Mouse (Mus musculus): ENCODE data around the gene Gimap8. TPM values are rescaled to one million over a fixed set of nuclear protein-coding genes. Genes with fewer than 3 reads are reported as not detected.
A peak's percentile ranks its signal among the peaks of the same experiment; 100 is the strongest.

The Gimap8 gene
- polyA plus RNA-seq, 1 experiment = 22.2 TPM

DNA sequence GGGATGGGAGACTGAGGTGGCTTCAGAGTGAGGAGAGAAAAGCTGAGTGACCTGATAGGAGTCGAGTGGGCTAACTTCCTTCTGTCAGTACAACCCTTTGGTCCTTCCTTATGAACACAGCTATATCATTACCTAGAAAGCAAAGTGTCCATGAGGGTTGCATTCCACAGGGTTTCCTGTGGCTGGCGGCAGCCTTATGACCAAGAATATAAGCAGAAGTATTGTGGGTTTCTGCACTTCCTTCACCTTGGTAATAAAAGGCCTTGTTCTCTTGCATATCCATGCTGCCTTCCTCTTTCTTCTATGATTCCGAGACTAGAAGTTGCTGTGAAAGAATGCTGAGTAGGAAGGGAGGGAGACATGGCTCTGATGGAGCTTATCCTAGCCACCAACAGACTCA, 51.9 kb downstream of the Gimap8 start:
- H3K27ac ChIP-seq (ENCODE audit: insufficient read depth, low read length) = peak overlapping the region; percentile 92
- no peak for TF ChIP-seq POLR2A (IDR thresholded peaks at IDR 0.05; ENCODE audit: low read depth, low read length)
- no peak for TF ChIP-seq CTCF (IDR thresholded peaks at IDR 0.05; ENCODE audit: extremely low read depth, insufficient read depth, insufficient read length, insufficient replicate concordance)
- H3K4me1 ChIP-seq (ENCODE audit: control insufficient read depth, insufficient read depth, insufficient read length) = peaks cover 52% of the 10 kb centered on the region; the same call in 1 of the 2 replicates
- H3K36me3 ChIP-seq (ENCODE audit: control insufficient read depth, insufficient read depth, low read length) = peaks cover 20% of the 10 kb centered on the region
- no peaks in the 10 kb centered on the region for H3K27me3 ChIP-seq (ENCODE audit: control insufficient read depth, insufficient read depth, low read length)
- no peak overlapping the region for H3K4me3 ChIP-seq (ENCODE audit: extremely low read depth, insufficient read depth, insufficient read length)
- peak in 1 of 2 experiments; percentile 12 for DNase-seq (ENCODE audit: low read depth in 1 of 2, low spot score in 2 of 2)
- WGBS = 11% methylated on average over 3 of the region's 3 CpGs

DNA sequence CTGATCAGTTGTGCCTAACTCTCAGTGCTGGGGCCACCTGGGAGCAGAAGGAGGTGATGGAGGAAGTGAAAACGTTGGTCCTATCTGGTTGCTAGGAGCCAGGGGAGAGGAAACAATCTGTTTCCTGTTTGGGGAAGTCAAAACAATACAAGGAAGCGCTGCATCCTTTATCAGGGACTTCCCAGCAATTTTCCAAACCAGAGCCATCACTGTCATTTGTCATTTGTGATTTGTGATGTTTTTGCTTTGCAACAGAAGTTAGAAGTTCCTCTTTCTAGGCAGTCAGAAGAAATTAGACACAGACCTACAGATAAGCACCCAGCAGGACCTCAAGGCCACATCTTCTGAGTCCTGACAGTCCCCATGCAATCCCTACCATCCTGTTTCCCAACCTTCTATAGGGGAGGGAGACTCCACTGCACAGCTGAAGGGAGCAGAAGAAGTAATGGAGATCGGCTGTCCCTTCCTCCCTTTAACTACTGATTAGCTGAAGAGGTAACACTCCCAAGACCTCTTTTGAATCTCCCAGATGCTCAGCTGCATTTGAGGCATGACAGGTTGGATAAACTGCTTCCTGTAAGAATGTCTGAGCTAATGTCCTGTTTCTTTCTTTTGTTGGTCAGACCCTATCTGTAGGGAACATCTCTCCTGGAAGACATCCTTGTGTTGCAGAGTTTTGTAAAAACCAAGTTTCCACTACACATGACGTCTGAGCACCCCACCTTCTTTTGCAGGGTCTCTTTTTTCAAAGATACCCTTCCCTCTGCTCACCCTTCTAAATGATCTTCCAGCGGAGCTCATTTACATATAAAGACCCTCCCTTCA, 53.4 kb downstream of the Gimap8 start:
- peaks cover 35% of the 10 kb centered on the region for H3K36me3 ChIP-seq (ENCODE audit: control insufficient read depth, insufficient read depth, low read length)
- H3K27ac ChIP-seq (ENCODE audit: insufficient read depth, low read length) = peak overlapping the region; percentile 84
- H3K27me3 ChIP-seq (ENCODE audit: control insufficient read depth, insufficient read depth, low read length) = no peaks in the 10 kb centered on the region
- DNase-seq (ENCODE audit: low read depth in 1 of 2, low spot score in 2 of 2) = peak; percentile 63 to 77
- peaks cover 57% of the 10 kb centered on the region; the same call in 1 of the 2 replicates for H3K4me1 ChIP-seq (ENCODE audit: control insufficient read depth, insufficient read depth, insufficient read length)
- TF ChIP-seq CTCF (IDR thresholded peaks at IDR 0.05; ENCODE audit: extremely low read depth, insufficient read depth, insufficient read length, insufficient replicate concordance) = no peak
- TF ChIP-seq POLR2A (IDR thresholded peaks at IDR 0.05; ENCODE audit: low read depth, low read length) = peak; percentile 23
- no peak overlapping the region for H3K4me3 ChIP-seq (ENCODE audit: extremely low read depth, insufficient read depth, insufficient read length)
- 16% methylated on average over 5 of the region's 5 CpGs for WGBS

DNA sequence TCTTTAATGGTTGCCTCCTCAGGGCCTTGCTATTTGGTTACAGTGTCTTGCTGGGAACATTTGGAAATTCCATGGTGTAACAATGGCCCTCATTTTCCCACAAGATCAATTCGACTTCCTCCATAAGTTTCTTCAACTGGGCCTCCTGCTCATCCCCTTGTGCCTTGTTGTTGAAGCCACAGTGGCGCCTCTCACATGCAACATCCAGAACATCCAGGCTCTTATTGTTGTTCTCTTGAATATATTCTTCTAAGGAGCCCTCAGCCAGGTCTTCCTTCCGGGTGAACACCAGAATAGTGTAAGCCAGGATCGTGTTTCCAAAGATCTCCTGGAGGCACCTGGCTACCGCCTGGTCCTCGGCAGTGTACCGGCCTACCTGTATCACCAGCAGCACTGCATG, 55.1 kb downstream of the Gimap8 start:
- Histone ChIP-seq H3K27me3 (ENCODE audit: control insufficient read depth, insufficient read depth, low read length) (no peaks in the 10 kb centered on the region), H3K36me3 (ENCODE audit: control insufficient read depth, insufficient read depth, low read length) (peaks cover 37% of the 10 kb centered on the region), H3K4me3 (ENCODE audit: extremely low read depth, insufficient read depth, insufficient read length) (no peak overlapping the region), H3K4me1 (ENCODE audit: control insufficient read depth, insufficient read depth, insufficient read length) (peaks cover 55% of the 10 kb centered on the region; the same call in 1 of the 2 replicates), H3K27ac (ENCODE audit: insufficient read depth, low read length) (peak overlapping the region; percentile 87)
- TF ChIP-seq POLR2A (IDR thresholded peaks at IDR 0.05; ENCODE audit: low read depth, low read length) (no peak), CTCF (IDR thresholded peaks at IDR 0.05; ENCODE audit: extremely low read depth, insufficient read depth, insufficient read length, insufficient replicate concordance) (no peak)
- WGBS = 83% methylated on average over 7 of the region's 7 CpGs
- peak in 1 of 2 experiments; percentile 2 for DNase-seq (ENCODE audit: low read depth in 1 of 2, low spot score in 2 of 2)

- WGBS = 82% methylated on average over 5 of the region's 5 CpGs
- no peak for TF ChIP-seq CTCF (IDR thresholded peaks at IDR 0.05; ENCODE audit: extremely low read depth, insufficient read depth, insufficient read length, insufficient replicate concordance)
- TF ChIP-seq POLR2A (IDR thresholded peaks at IDR 0.05; ENCODE audit: low read depth, low read length) = no peak
- H3K4me1 ChIP-seq (ENCODE audit: control insufficient read depth, insufficient read depth, insufficient read length) = peaks cover 53% of the 10 kb centered on the region; the same call in 1 of the 2 replicates
- no peak overlapping the region for H3K4me3 ChIP-seq (ENCODE audit: extremely low read depth, insufficient read depth, insufficient read length)
- no peak for DNase-seq (ENCODE audit: low read depth in 1 of 2, low spot score in 2 of 2)
- H3K36me3 ChIP-seq (ENCODE audit: control insufficient read depth, insufficient read depth, low read length) = peaks cover 37% of the 10 kb centered on the region
- H3K27me3 ChIP-seq (ENCODE audit: control insufficient read depth, insufficient read depth, low read length) = no peaks in the 10 kb centered on the region
- H3K27ac ChIP-seq (ENCODE audit: insufficient read depth, low read length) = peak overlapping the region; percentile 87
Observed at GRCm38 (mm10) chr6:48702601-48703000, 55.6 kb downstream of the Gimap8 start.

GRCm38 (mm10) chr6:48704146-48704545, 57.1 kb downstream of the Gimap8 start:
- TF ChIP-seq CTCF (IDR thresholded peaks at IDR 0.05; ENCODE audit: extremely low read depth, insufficient read depth, insufficient read length, insufficient replicate concordance) = no peak
- no peak for TF ChIP-seq POLR2A (IDR thresholded peaks at IDR 0.05; ENCODE audit: low read depth, low read length)
- Histone ChIP-seq H3K27ac (ENCODE audit: insufficient read depth, low read length) (peak overlapping the region; percentile 97), H3K4me1 (ENCODE audit: control insufficient read depth, insufficient read depth, insufficient read length) (peaks cover 43% of the 10 kb centered on the region; the same call in 1 of the 2 replicates), H3K27me3 (ENCODE audit: control insufficient read depth, insufficient read depth, low read length) (no peaks in the 10 kb centered on the region), H3K36me3 (ENCODE audit: control insufficient read depth, insufficient read depth, low read length) (peaks cover 37% of the 10 kb centered on the region), H3K4me3 (ENCODE audit: extremely low read depth, insufficient read depth, insufficient read length) (no peak overlapping the region)
- no peak for DNase-seq (ENCODE audit: low read depth in 1 of 2, low spot score in 2 of 2)

DNA sequence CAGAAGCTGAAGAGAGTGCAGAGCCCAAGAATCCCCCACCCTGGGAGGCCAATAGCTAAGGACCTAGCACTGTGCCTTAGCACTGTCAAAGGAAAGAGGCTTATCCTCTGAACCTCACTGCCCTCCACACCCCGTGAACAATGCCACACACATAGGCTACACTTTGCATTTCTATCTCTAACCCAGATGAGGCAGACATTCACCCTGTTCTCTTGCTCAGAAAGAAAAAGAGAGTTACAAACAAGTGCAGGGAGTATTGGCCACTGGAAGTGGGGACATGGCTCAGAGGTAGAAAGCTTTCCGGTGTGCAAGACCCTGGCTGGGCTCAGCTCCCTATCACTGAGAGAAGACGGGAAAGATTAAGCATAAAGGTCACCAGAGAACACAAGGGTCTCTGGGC, 59.1 kb downstream of the Gimap8 start:
- Histone ChIP-seq H3K4me1 (ENCODE audit: control insufficient read depth, insufficient read depth, insufficient read length) (peaks cover 39% of the 10 kb centered on the region; the same call in 1 of the 2 replicates), H3K36me3 (ENCODE audit: control insufficient read depth, insufficient read depth, low read length) (peaks cover 37% of the 10 kb centered on the region), H3K27ac (ENCODE audit: insufficient read depth, low read length) (peak overlapping the region; percentile 97), H3K4me3 (ENCODE audit: extremely low read depth, insufficient read depth, insufficient read length) (peak overlapping the region; percentile 69), H3K27me3 (ENCODE audit: control insufficient read depth, insufficient read depth, low read length) (no peaks in the 10 kb centered on the region)
- peak in 1 of 2 experiments; percentile 33 for DNase-seq (ENCODE audit: low read depth in 1 of 2, low spot score in 2 of 2)
- no peak; the same call in 1 of the 2 replicates for TF ChIP-seq POLR2A (IDR thresholded peaks at IDR 0.05; ENCODE audit: low read depth, low read length)
- TF ChIP-seq CTCF (IDR thresholded peaks at IDR 0.05; ENCODE audit: extremely low read depth, insufficient read depth, insufficient read length, insufficient replicate concordance) = no peak
- WGBS = 14% methylated on average over 3 of the region's 3 CpGs

Other genes starting within 250 kb of the Gimap8 start
- gene Zfp467, start 201.4 kb upstream of the Gimap8 start, polyA plus RNA-seq (2012; rRNA removed) = 14.9 and 16.1 TPM in 2 replicates
- 2.9 and 4.2 TPM in 2 replicates for gene Sspo, start 199.0 kb upstream of the Gimap8 start, polyA plus RNA-seq (2012; rRNA removed)
- 1.7 and 1.8 TPM in 2 replicates for gene Atp6v0e2, start 109.6 kb upstream of the Gimap8 start, polyA plus RNA-seq (2012; rRNA removed)
- 22.9 and 38.8 TPM in 2 replicates for gene Lrrc61, start 92.4 kb upstream of the Gimap8 start, polyA plus RNA-seq (2012; rRNA removed)
- gene Rarres2, start 74.4 kb upstream of the Gimap8 start, polyA plus RNA-seq (2012; rRNA removed) = 44.3 and 45.5 TPM in 2 replicates
- gene Gm45021, start 57.6 kb upstream of the Gimap8 start, polyA plus RNA-seq (2012; rRNA removed) = not detected in 2 replicates
- 12.4 and 15.8 TPM in 2 replicates for gene Repin1, start 53.4 kb upstream of the Gimap8 start, polyA plus RNA-seq (2012; rRNA removed)
- gene Gm44965, start 53.3 kb upstream of the Gimap8 start, polyA plus RNA-seq (2012; rRNA removed) = not detected in 2 replicates
- 3.6 and 5.3 TPM in 2 replicates for gene Zfp775, start 45.2 kb upstream of the Gimap8 start, polyA plus RNA-seq (2012; rRNA removed)
- 0.70 and 0.77 TPM in 2 replicates for gene AI854703, start 20.5 kb upstream of the Gimap8 start, polyA plus RNA-seq (2012; rRNA removed)
- 9.9 and 10.4 TPM in 2 replicates for gene Gimap9, start 28.9 kb downstream of the Gimap8 start, polyA plus RNA-seq (2012; rRNA removed)
- gene Gimap4, start 37.3 kb downstream of the Gimap8 start, polyA plus RNA-seq (2012; rRNA removed) = 66.3 and 73.5 TPM in 2 replicates
- gene Gimap6, start 61.0 kb downstream of the Gimap8 start, polyA plus RNA-seq (2012; rRNA removed) = 50.8 and 54.3 TPM in 2 replicates
- gene Gm28053, start 71.4 kb downstream of the Gimap8 start, polyA plus RNA-seq (2012; rRNA removed) = 0.43 and 0.82 TPM in 2 replicates
- gene Gimap7, start 71.4 kb downstream of the Gimap8 start, polyA plus RNA-seq (2012; rRNA removed) = 9.5 and 11.6 TPM in 2 replicates
- gene Gimap1, start 91.8 kb downstream of the Gimap8 start, polyA plus RNA-seq (2012; rRNA removed) = 94.4 and 103 TPM in 2 replicates
- gene Gimap5, start 99.0 kb downstream of the Gimap8 start, polyA plus RNA-seq (2012; rRNA removed) = 74.0 and 90.0 TPM in 2 replicates
- gene Gimap3, start 123.6 kb downstream of the Gimap8 start, polyA plus RNA-seq (2012; rRNA removed) = 140 and 150 TPM in 2 replicates
- gene Tmem176a, start 193.7 kb downstream of the Gimap8 start, polyA plus RNA-seq (2012; rRNA removed) = 95.2 and 105 TPM in 2 replicates
- gene Tmem176b, start 194.3 kb downstream of the Gimap8 start, polyA plus RNA-seq (2012; rRNA removed) = 199 TPM in 2 replicates
- 0.77 and 1.1 TPM in 2 replicates for gene Aoc1, start 225.7 kb downstream of the Gimap8 start, polyA plus RNA-seq (2012; rRNA removed)